Mouse (Mus musculus): Measurements from ENCODE around the gene Cel. TPM values are rescaled to one million over a fixed set of nuclear protein-coding genes. Genes with fewer than 3 reads are reported as not detected.

Cel gene
- total and polyA plus RNA-seq, 2 experiments from 2014 or later, result not detected

DNA sequence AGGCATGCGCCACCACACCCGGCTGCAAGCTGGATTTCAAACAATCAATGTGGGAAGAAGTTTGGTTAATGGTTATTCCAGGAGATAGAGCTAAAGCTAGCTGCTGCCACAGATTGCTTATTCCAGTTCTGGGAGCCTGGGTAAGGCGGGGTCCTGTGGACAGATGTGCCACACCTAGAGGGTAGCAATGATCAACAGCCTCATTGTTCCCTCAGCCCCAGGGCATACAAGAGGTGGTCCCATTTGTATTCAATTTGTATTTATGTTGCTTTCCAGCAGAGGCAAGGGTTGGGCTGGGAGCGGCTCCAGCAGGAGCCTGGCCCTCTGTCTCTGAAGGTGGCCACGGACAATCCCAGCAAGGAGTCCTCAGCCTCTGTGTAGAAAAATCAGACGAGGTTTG lies 56.9 kb downstream of the Cel start:
- DNase-seq (ENCODE audit: low spot score) (no peak), ATAC-seq (ENCODE audit: insufficient read depth, low read depth) (no peak)
- H3K27ac ChIP-seq (ENCODE audit: low read depth), result no peak overlapping the region

DNA sequence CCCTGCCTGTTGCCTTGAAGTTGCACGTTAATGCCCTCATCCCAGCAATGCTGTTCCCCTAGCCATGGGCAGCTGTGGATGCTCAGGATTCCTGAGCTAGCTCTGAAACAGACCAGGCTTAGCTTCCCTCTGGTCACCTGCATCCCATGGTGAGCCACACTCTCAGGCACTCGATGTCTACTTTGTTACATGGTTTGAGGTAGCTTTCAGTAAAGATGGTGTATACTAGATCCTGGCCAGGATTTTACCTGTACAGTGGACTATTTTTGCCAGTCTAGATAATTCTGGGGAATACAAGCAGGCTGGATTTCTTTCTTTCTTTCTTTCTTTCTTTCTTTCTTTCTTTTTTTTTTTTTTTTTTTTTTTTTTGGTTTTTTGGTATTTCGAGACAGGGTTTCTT lies 57.4 kb downstream of the Cel start, which contains the start of gene Gm10134:
Gm10134 (plus strand) TSS at position 301 of the 400 bp plus-strand sequence.
- Histone ChIP-seq H3K4me3 (ENCODE audit: low read depth, low read length) (no peak within 1 kb of the TSS), H3K27ac (ENCODE audit: low read depth) (no peak within 1 kb of the TSS), H3K9ac (replicated peaks; ENCODE audit: low read depth, low read length) (no peak within 1 kb of the TSS), H3K4me1 (ENCODE audit: control insufficient read depth, insufficient read depth) (no peaks in the 10 kb centered on the region), H3K9me3 (replicated peaks; ENCODE audit: control insufficient read depth, low read length) (no peaks in the 10 kb centered on the region), H3K36me3 (replicated peaks; ENCODE audit: control insufficient read depth, insufficient read depth, low read length) (no peaks in the 10 kb centered on the region), H3K4me2 (ENCODE audit: low read depth, low read length) (no peak within 1 kb of the TSS), H3K27me3 (ENCODE audit: control insufficient read depth, insufficient read depth, low read length) (no peaks in the 10 kb centered on the region)
- DNase-seq (ENCODE audit: low spot score), result no peak
- 46% methylated on average over 3 of the region's 3 CpGs for WGBS
- ATAC-seq (ENCODE audit: insufficient read depth, low read depth), result no peak
- TF ChIP-seq CTCF (IDR thresholded peaks at IDR 0.05; ENCODE audit: low read depth) (no peak), EP300 (IDR thresholded peaks at IDR 0.05; ENCODE audit: low read depth) (no peak)

More for the DNA sequence above, 56.9 kb downstream of the Cel start:
- Histone ChIP-seq H3K4me2 (ENCODE audit: low read depth, low read length) (no peak overlapping the region), H3K27me3 (ENCODE audit: control insufficient read depth, insufficient read depth, low read length) (no peaks in the 10 kb centered on the region), H3K4me3 (ENCODE audit: low read depth, low read length) (no peak overlapping the region), H3K9ac (replicated peaks; ENCODE audit: low read depth, low read length) (no peak overlapping the region), H3K4me1 (ENCODE audit: control insufficient read depth, insufficient read depth) (no peaks in the 10 kb centered on the region), H3K36me3 (replicated peaks; ENCODE audit: control insufficient read depth, insufficient read depth, low read length) (no peaks in the 10 kb centered on the region), H3K9me3 (replicated peaks; ENCODE audit: control insufficient read depth, low read length) (no peaks in the 10 kb centered on the region)
- 85% methylated on average over 6 of the region's 6 CpGs for WGBS
- TF ChIP-seq EP300 (IDR thresholded peaks at IDR 0.05; ENCODE audit: low read depth), result no peak
- no peak for TF ChIP-seq CTCF (IDR thresholded peaks at IDR 0.05; ENCODE audit: low read depth)

Small RNA genes lying within 50 kb of the gene (microRNA-seq; reads per million reads assigned to microRNA genes)
- gene Gm22824, result not detected

Other genes starting within 250 kb of the Cel start
- gene Ppp1r26, start 116.6 kb downstream of the Cel start, total RNA-seq (2014; rRNA removed; ENCODE audit: low replicate concordance), result 4.4 and 18.0 TPM in 2 replicates
- gene Ppp1r26, start 116.6 kb downstream of the Cel start, polyA plus RNA-seq (2015; fragmentation: Nextera tagmentation; extraction: Ambion mirVana), result 1.7 and 2.0 TPM in 2 replicates
- gene 1700007K13Rik, start 97.1 kb downstream of the Cel start, total RNA-seq (2014; rRNA removed; ENCODE audit: low replicate concordance), result not detected in 2 replicates
- 0.15 and 0.65 TPM in 2 replicates for gene 1700007K13Rik, start 97.1 kb downstream of the Cel start, polyA plus RNA-seq (2015; fragmentation: Nextera tagmentation; extraction: Ambion mirVana)
- gene Mrps2, start 95.3 kb downstream of the Cel start, total RNA-seq (2014; rRNA removed; ENCODE audit: low replicate concordance), result 29.8 and 37.1 TPM in 2 replicates
- 40.9 and 45.0 TPM in 2 replicates for gene Mrps2, start 95.3 kb downstream of the Cel start, polyA plus RNA-seq (2015; fragmentation: Nextera tagmentation; extraction: Ambion mirVana)
- gene Gbgt1, start 66.5 kb downstream of the Cel start, total RNA-seq (2014; rRNA removed; ENCODE audit: low replicate concordance), result 0.15 and 0.42 TPM in 2 replicates
- 0.11 TPM in 1 of 2 replicates, not detected in the other for gene Gbgt1, start 66.5 kb downstream of the Cel start, polyA plus RNA-seq (2015; fragmentation: Nextera tagmentation; extraction: Ambion mirVana)
- gene Gm10134, start 57.3 kb downstream of the Cel start, total RNA-seq (2014; rRNA removed; ENCODE audit: low replicate concordance), result not detected in 2 replicates
- 0.49 TPM in 1 of 2 replicates, not detected in the other for gene Gm10134, start 57.3 kb downstream of the Cel start, polyA plus RNA-seq (2015; fragmentation: Nextera tagmentation; extraction: Ambion mirVana)
- 34.9 and 35.7 TPM in 2 replicates for gene Ralgds, start 50.3 kb downstream of the Cel start, total RNA-seq (2014; rRNA removed; ENCODE audit: low replicate concordance)
- gene Ralgds, start 50.3 kb downstream of the Cel start, polyA plus RNA-seq (2015; fragmentation: Nextera tagmentation; extraction: Ambion mirVana), result 12.2 and 13.1 TPM in 2 replicates
- gene Gtf3c5, start 20.3 kb upstream of the Cel start, total RNA-seq (2014; rRNA removed; ENCODE audit: low replicate concordance), result 14.0 and 14.3 TPM in 2 replicates
- 12.4 and 12.7 TPM in 2 replicates for gene Gtf3c5, start 20.3 kb upstream of the Cel start, polyA plus RNA-seq (2015; fragmentation: Nextera tagmentation; extraction: Ambion mirVana)
- gene Gfi1b, start 58.6 kb upstream of the Cel start, total RNA-seq (2014; rRNA removed; ENCODE audit: low replicate concordance), result not detected in 2 replicates
- 0.23 TPM in 1 of 2 replicates, not detected in the other for gene Gfi1b, start 58.6 kb upstream of the Cel start, polyA plus RNA-seq (2015; fragmentation: Nextera tagmentation; extraction: Ambion mirVana)
- 12.8 and 14.6 TPM in 2 replicates for gene Tsc1, start 77.8 kb upstream of the Cel start, total RNA-seq (2014; rRNA removed; ENCODE audit: low replicate concordance)
- gene Tsc1, start 77.8 kb upstream of the Cel start, polyA plus RNA-seq (2015; fragmentation: Nextera tagmentation; extraction: Ambion mirVana), result 7.2 and 7.7 TPM in 2 replicates
- not detected in 2 replicates for gene Spaca9, start 136.3 kb upstream of the Cel start, total RNA-seq (2014; rRNA removed; ENCODE audit: low replicate concordance)
- 0.66 and 1.2 TPM in 2 replicates for gene Spaca9, start 136.3 kb upstream of the Cel start, polyA plus RNA-seq (2015; fragmentation: Nextera tagmentation; extraction: Ambion mirVana)
- gene Ak8, start 136.8 kb upstream of the Cel start, total RNA-seq (2014; rRNA removed; ENCODE audit: low replicate concordance), result not detected in 2 replicates
- gene Ak8, start 136.8 kb upstream of the Cel start, polyA plus RNA-seq (2015; fragmentation: Nextera tagmentation; extraction: Ambion mirVana), result 0.37 and 0.59 TPM in 2 replicates